Comparison of ENCODE assay signal across 9 mouse cellular contexts in the genomic region with DNA sequence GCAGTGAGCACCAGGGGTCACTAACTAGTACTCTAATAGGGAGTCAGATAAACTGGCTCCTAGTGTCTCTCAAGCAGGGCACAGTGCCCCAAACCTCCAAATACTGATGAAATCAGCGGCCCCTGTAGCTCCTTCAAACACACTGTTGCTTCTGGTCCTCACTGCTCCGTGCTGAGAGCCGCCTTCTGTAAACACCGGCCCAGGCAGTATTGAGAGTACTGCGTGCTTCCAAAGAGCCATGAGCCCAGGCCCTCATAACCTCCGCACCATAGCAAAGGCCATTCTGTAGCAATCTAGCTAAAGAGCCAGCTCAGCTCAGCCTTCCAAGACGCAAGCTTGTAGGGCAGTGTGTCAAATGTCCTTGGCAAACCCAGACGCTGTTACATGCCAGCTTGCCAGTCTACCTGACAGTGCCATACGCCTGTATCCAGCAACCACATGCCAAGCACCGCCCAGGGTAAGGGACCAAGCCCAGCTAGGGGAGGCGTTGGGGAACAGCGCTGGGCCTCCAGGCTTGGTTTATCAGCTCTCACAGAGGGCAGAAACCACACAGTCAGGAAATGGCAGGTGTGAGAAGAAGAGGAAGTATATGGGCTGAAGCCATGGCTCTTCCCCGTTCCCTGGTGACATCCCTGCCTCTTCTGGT. TPM values are rescaled to one million over a fixed set of nuclear protein-coding genes. Genes with fewer than 3 reads are reported as not detected.
A peak's percentile ranks its signal among the peaks of the same experiment; 100 is the strongest.
DNase-seq lines count a peak whose midpoint lies in the region; ATAC-seq and TF ChIP-seq lines count a peak whose summit lies in the region.
"Had no signal": no experiment of that assay in that cellular context is flagged by ENCODE, and none has a peak within 500 bp of the region (broad histone marks: within the 10 kb centered on the region; RNA-seq: fewer than 3 reads in every experiment).

No protein-coding gene starts in this region.

- no peaks in the 10 kb centered on the region for H3K9me3 ChIP-seq in midbrain, embryonic 11.5 days (ENCODE audit: control insufficient read depth, low read length)
- no peaks in the 10 kb centered on the region for H3K9me3 ChIP-seq in midbrain, embryonic 13.5 days
- H3K9me3 ChIP-seq: limb, embryonic 15.5 days had no signal

- H3K27me3 ChIP-seq in midbrain, embryonic 11.5 days (ENCODE audit: control insufficient read depth, insufficient read depth, low read length) = no peaks in the 10 kb centered on the region
- no peaks in the 10 kb centered on the region for H3K27me3 ChIP-seq in midbrain, embryonic 13.5 days
- H3K27me3 ChIP-seq: limb, embryonic 15.5 days had no signal

- no peak for ATAC-seq in midbrain, embryonic 11.5 days (ENCODE audit: low FRiP score)
- ATAC-seq in midbrain, embryonic 13.5 days = no peak

- H3K4me1 ChIP-seq in midbrain, embryonic 11.5 days (ENCODE audit: control insufficient read depth, insufficient read depth, low read length) = peaks cover 11% of the 10 kb centered on the region; the same call in 1 of the 2 replicates
- H3K4me1 ChIP-seq in midbrain, embryonic 13.5 days (replicated peaks) = peaks cover 31% of the 10 kb centered on the region

- no peak overlapping the region for H3K4me3 ChIP-seq in midbrain, embryonic 11.5 days (ENCODE audit: low read depth, low read length)
- H3K4me3 ChIP-seq in midbrain, embryonic 13.5 days (replicated peaks) = no peak overlapping the region
- no peak overlapping the region for H3K4me3 ChIP-seq in left cerebral cortex, adult 2 months
- H3K4me3 ChIP-seq: limb, embryonic 15.5 days had no signal

- WGBS in midbrain, embryonic 11.5 days = 87% methylated on average over 13 of the region's 13 CpGs
- 87% methylated on average over 13 of the region's 13 CpGs for WGBS in midbrain, embryonic 13.5 days

- intact Hi-C loops in left cerebral cortex, adult 2 months (cut with DNase I) = no loop called here

- no peak for TF ChIP-seq CTCF in brain, embryonic 14.5 days (IDR thresholded peaks at IDR 0.05; ENCODE audit: borderline replicate concordance, extremely low read depth, insufficient read depth, insufficient read length)
- TF ChIP-seq CTCF in left cerebral cortex, adult 2 months (IDR thresholded peaks at IDR 0.05) = no peak

- no peaks in the 10 kb centered on the region for H3K36me3 ChIP-seq in midbrain, embryonic 11.5 days (ENCODE audit: control insufficient read depth, insufficient read depth, low read length)
- H3K36me3 ChIP-seq in midbrain, embryonic 13.5 days = no peaks in the 10 kb centered on the region
- H3K36me3 ChIP-seq: limb, embryonic 15.5 days had no signal

- peak; percentile 79 for DNase-seq in midbrain, embryonic 11.5 days (ENCODE audit: low spot score, missing footprints)
- peak; percentile 80 for DNase-seq in brain, embryonic 14.5 days (ENCODE audit: low read depth)
- peak; percentile 56 for DNase-seq in gastrocnemius, postnatal 10 days
- peak; percentile 90 for DNase-seq in liver
- peak; percentile 76 to 84 for DNase-seq in spleen, postnatal 4 days (ENCODE audit: low spot score in 2 of 2)
- DNase-seq in right cerebral cortex, postnatal 36 days (ENCODE audit: low spot score in 2 of 2) = no peak
- no peak for DNase-seq in left cerebral cortex, adult 2 months (ENCODE audit: extremely low spot score in 1 of 2, low spot score in 2 of 2)

- TF ChIP-seq POLR2A in brain, embryonic 14.5 days (IDR thresholded peaks at IDR 0.05; ENCODE audit: borderline replicate concordance, extremely low read depth, insufficient read depth, insufficient read length, poor library complexity, severe bottlenecking) = no peak

- no peak overlapping the region for H3K27ac ChIP-seq in midbrain, embryonic 11.5 days (ENCODE audit: low read depth, low read length)
- no peak overlapping the region for H3K27ac ChIP-seq in midbrain, embryonic 13.5 days
- H3K27ac ChIP-seq in left cerebral cortex, adult 2 months = no peak overlapping the region
- H3K27ac ChIP-seq: limb, embryonic 15.5 days had no signal

- H3K4me2 ChIP-seq in midbrain, embryonic 11.5 days = no peak overlapping the region
- no peak overlapping the region for H3K4me2 ChIP-seq in midbrain, embryonic 13.5 days (replicated peaks)
- H3K4me2 ChIP-seq: limb, embryonic 15.5 days had no signal

- no peak overlapping the region for H3K9ac ChIP-seq in midbrain, embryonic 11.5 days (ENCODE audit: low read length)
- H3K9ac ChIP-seq in midbrain, embryonic 13.5 days (replicated peaks) = no peak overlapping the region
- H3K9ac ChIP-seq: limb, embryonic 15.5 days had no signal

RNA-seq across cellular contexts. Expression of gene Commd7, which starts 24.6 kb away (rescaled TPM):
- polyA plus RNA-seq in midbrain, embryonic 11.5 days (2014; fragmentation: Nextera tagmentation; extraction: Ambion mirVana) = 64.9 and 65.4 TPM in 2 replicates
- polyA plus RNA-seq in midbrain, embryonic 13.5 days (2015; fragmentation: Nextera tagmentation; extraction: Ambion mirVana) = 84.6 and 87.2 TPM in 2 replicates
- polyA plus RNA-seq in brain, embryonic 14.5 days (2012; rRNA removed) = 35.8 and 42.3 TPM in 2 replicates
- total RNA-seq in gastrocnemius, postnatal 10 days (2021) = 10 to 100 TPM; 16.6 to 21.5 TPM
- total RNA-seq in left cerebral cortex, adult 2 months (2021) = 10 to 100 TPM; 26.2 to 27.1 TPM

RNA-seq across cellular contexts. Expression of gene Dnmt3b, which starts 41.3 kb away (rescaled TPM):
- polyA plus RNA-seq in midbrain, embryonic 11.5 days (2014; fragmentation: Nextera tagmentation; extraction: Ambion mirVana) = 12.7 and 12.9 TPM in 2 replicates
- polyA plus RNA-seq in midbrain, embryonic 13.5 days (2015; fragmentation: Nextera tagmentation; extraction: Ambion mirVana) = 5.0 and 5.4 TPM in 2 replicates
- polyA plus RNA-seq in brain, embryonic 14.5 days (2012; rRNA removed) = 4.7 and 5.2 TPM in 2 replicates
- 1 to 10 TPM; 1.3 to 3.1 TPM for total RNA-seq in gastrocnemius, postnatal 10 days (2021)
- total RNA-seq in left cerebral cortex, adult 2 months (2021) = 1 to 10 TPM; 1.1 to 1.6 TPM

Comparison
In these comparisons a context has a peak if more than half of its experiments do, and no peak if none do; other contexts are left out.
1. DNase-seq: peak in midbrain, embryonic 11.5 days (single experiment), brain, embryonic 14.5 days (single experiment), gastrocnemius, postnatal 10 days (single experiment), liver (single experiment) and spleen, postnatal 4 days (2 of 2); none in right cerebral cortex, postnatal 36 days (0 of 2) and left cerebral cortex, adult 2 months (0 of 2).